Mouse (Mus musculus) lung, embryonic 15.5 days (tissue): ENCODE data around the gene Uts2b. TPM values are rescaled to one million over a fixed set of nuclear protein-coding genes. Genes with fewer than 3 reads are reported as not detected.
"Not testable (repeated sequence)": the region's sequence is repeated elsewhere in the genome, so short reads cannot be mapped to it uniquely, and the experiment has no call there.

Experiments used
- ATAC-seq: fragments of 200-750 bp; cut with Nextera tagmentation; 2 replicates; pipeline ENCODE4 v1.8.0; 2017; ENCODE audit warnings: moderate number of reproducible peaks, borderline replicate concordance; ENCODE audit not compliant: low FRiP score, low TSS enrichment; ENCODE audit errors: extremely low read depth
- H3K27ac ChIP-seq: fragments of 300-500 bp; sonication (generic); 2 replicates; pipeline ENCODE4 v1.5.1; 2015; ENCODE audit warnings: moderate library complexity, mild to moderate bottlenecking, inconsistent platforms
- H3K27me3 ChIP-seq: fragments of 300-500 bp; sonication (generic); 2 replicates; pipeline ENCODE4 v1.6.1; 2015; ENCODE audit warnings: inconsistent platforms
- H3K36me3 ChIP-seq: fragments of 300-500 bp; sonication (generic); 2 replicates; pipeline ENCODE4 v1.6.1; 2015; ENCODE audit warnings: inconsistent platforms
- H3K4me1 ChIP-seq: fragments of 300-500 bp; sonication (generic); 2 replicates; pipeline ENCODE4 v1.6.1; 2015; ENCODE audit warnings: inconsistent platforms
- H3K4me2 ChIP-seq: fragments of 300-500 bp; sonication (generic); 2 replicates; pipeline ENCODE4 v1.6.1; 2015; ENCODE audit warnings: inconsistent platforms, mild to moderate bottlenecking, moderate library complexity
- H3K4me3 ChIP-seq: fragments of 300-500 bp; sonication (generic); 2 replicates; pipeline ENCODE4 v1.5.1; 2015; ENCODE audit warnings: mild to moderate bottlenecking, inconsistent platforms
- H3K9ac ChIP-seq: fragments of 300-500 bp; sonication (generic); 2 replicates; pipeline ENCODE4 v1.6.1; 2015; ENCODE audit warnings: inconsistent platforms
- H3K9me3 ChIP-seq: fragments of 300-500 bp; sonication (generic); 2 replicates; pipeline ENCODE4 v1.6.1; 2016; ENCODE audit warnings: inconsistent platforms
- WGBS: fragments of 180-500 bp; shearing (Covaris S2); methylation state at CpG from one replicate; pipeline ENCODE4 v1.1.7; 2015; 5-methylcytosine and 5-hydroxymethylcytosine counted together
- polyA plus RNA-seq: library from polyadenylated mRNA; unstranded; fragments of >200 nt; fragmentation: Nextera tagmentation; extraction: Ambion mirVana; gene quantifications from 2 replicates; pipeline ENCODE4 v1.2.1, GENCODE M21; 2015

Gene Uts2b
- polyA plus RNA-seq, 1 experiment from 2014 or later = 0.49 TPM

GRCm38 (mm10) chr16:27360059-27360458 lies 10.0 kb downstream of the Uts2b start:
- 88% methylated on average over 1 of the region's 1 CpGs for WGBS
- H3K36me3 ChIP-seq = no peaks in the 10 kb centered on the region
- H3K27me3 ChIP-seq = no peaks in the 10 kb centered on the region
- H3K4me2 ChIP-seq = no peak overlapping the region
- H3K9me3 ChIP-seq = no peaks in the 10 kb centered on the region
- H3K9ac ChIP-seq = no peak overlapping the region
- no peaks in the 10 kb centered on the region for H3K4me1 ChIP-seq
- no peak overlapping the region for H3K4me3 ChIP-seq
- ATAC-seq = no peak
- H3K27ac ChIP-seq = no peak overlapping the region

GRCm38 (mm10) chr16:27354464-27354863 lies 15.6 kb downstream of the Uts2b start:
- H3K4me1 ChIP-seq = no peaks in the 10 kb centered on the region

GRCm38 (mm10) chr16:27349878-27350532 lies 20.0 kb downstream of the Uts2b start:
- Histone ChIP-seq H3K4me3 (no peak overlapping the region), H3K27me3 (no peaks in the 10 kb centered on the region), H3K9me3 (no peaks in the 10 kb centered on the region), H3K9ac (no peak overlapping the region), H3K4me2 (no peak overlapping the region), H3K36me3 (no peaks in the 10 kb centered on the region), H3K27ac (no peak overlapping the region), H3K4me1 (no peaks in the 10 kb centered on the region)
- WGBS = 87% methylated on average over 7 of the region's 7 CpGs
- ATAC-seq = no peak

More at GRCm38 (mm10) chr16:27354464-27354863, 15.6 kb downstream of the Uts2b start:
- no peaks in the 10 kb centered on the region for H3K27me3 ChIP-seq
- H3K9me3 ChIP-seq = no peaks in the 10 kb centered on the region
- no peak for ATAC-seq
- 73% methylated on average over 2 of the region's 2 CpGs for WGBS
- no peak overlapping the region for H3K4me3 ChIP-seq
- no peak overlapping the region for H3K27ac ChIP-seq
- H3K4me2 ChIP-seq = no peak overlapping the region
- no peak overlapping the region for H3K9ac ChIP-seq
- no peaks in the 10 kb centered on the region for H3K36me3 ChIP-seq

GRCm38 (mm10) chr16:27349235-27349634 lies 20.8 kb downstream of the Uts2b start:
- Histone ChIP-seq H3K9ac (no peak overlapping the region), H3K27ac (no peak overlapping the region), H3K9me3 (no peaks in the 10 kb centered on the region), H3K4me3 (no peak overlapping the region), H3K4me1 (no peaks in the 10 kb centered on the region), H3K27me3 (no peaks in the 10 kb centered on the region), H3K36me3 (no peaks in the 10 kb centered on the region), H3K4me2 (no peak overlapping the region)
- 89% methylated on average over 2 of the region's 2 CpGs for WGBS
- ATAC-seq = no peak

- Histone ChIP-seq H3K4me1 (no peaks in the 10 kb centered on the region), H3K36me3 (no peaks in the 10 kb centered on the region), H3K4me3 (no peak overlapping the region), H3K9me3 (no peaks in the 10 kb centered on the region), H3K9ac (no peak overlapping the region), H3K27ac (no peak overlapping the region), H3K4me2 (no peak overlapping the region), H3K27me3 (no peaks in the 10 kb centered on the region)
- WGBS = 58% methylated on average over 1 of the region's 1 CpGs
- ATAC-seq = no peak
These were observed 21.7 kb downstream of the Uts2b start for GRCm38 (mm10) chr16:27348359-27348758.

GRCm38 (mm10) chr16:27347521-27347920 lies 22.5 kb downstream of the Uts2b start:
- 62% methylated on average over 3 of the region's 3 CpGs for WGBS
- no peak overlapping the region for H3K4me2 ChIP-seq
- no peak overlapping the region for H3K4me3 ChIP-seq
- no peaks in the 10 kb centered on the region for H3K9me3 ChIP-seq
- H3K27ac ChIP-seq = no peak overlapping the region
- ATAC-seq = no peak
- H3K4me1 ChIP-seq = no peaks in the 10 kb centered on the region
- H3K36me3 ChIP-seq = no peaks in the 10 kb centered on the region
- H3K27me3 ChIP-seq = no peaks in the 10 kb centered on the region
- H3K9ac ChIP-seq = no peak overlapping the region

GRCm38 (mm10) chr16:27326463-27326862 lies 43.6 kb downstream of the Uts2b start:
- H3K4me1 ChIP-seq = no peaks in the 10 kb centered on the region
- no peak overlapping the region for H3K4me3 ChIP-seq
- H3K36me3 ChIP-seq = no peaks in the 10 kb centered on the region
- H3K9ac ChIP-seq = no peak overlapping the region
- 86% methylated on average over 2 of the region's 2 CpGs for WGBS
- no peak overlapping the region for H3K4me2 ChIP-seq
- H3K27ac ChIP-seq = no peak overlapping the region
- no peaks in the 10 kb centered on the region for H3K9me3 ChIP-seq
- no peaks in the 10 kb centered on the region for H3K27me3 ChIP-seq
- no peak for ATAC-seq

GRCm38 (mm10) chr16:27322047-27322446 lies 48.0 kb downstream of the Uts2b start:
- no peak for ATAC-seq
- no peaks in the 10 kb centered on the region for H3K36me3 ChIP-seq
- H3K4me1 ChIP-seq = no peaks in the 10 kb centered on the region
- H3K27ac ChIP-seq = no peak overlapping the region
- no peak overlapping the region for H3K9ac ChIP-seq
- no peak overlapping the region for H3K4me3 ChIP-seq
- H3K9me3 ChIP-seq = no peaks in the 10 kb centered on the region
- H3K27me3 ChIP-seq = no peaks in the 10 kb centered on the region
- H3K4me2 ChIP-seq = no peak overlapping the region

GRCm38 (mm10) chr16:27319099-27319498 lies 50.9 kb downstream of the Uts2b start:
- 59% methylated on average over 1 of the region's 1 CpGs for WGBS
- Histone ChIP-seq H3K27ac (no peak overlapping the region), H3K9me3 (no peaks in the 10 kb centered on the region), H3K27me3 (no peaks in the 10 kb centered on the region), H3K4me2 (no peak overlapping the region), H3K4me1 (no peaks in the 10 kb centered on the region), H3K4me3 (no peak overlapping the region), H3K36me3 (no peaks in the 10 kb centered on the region), H3K9ac (no peak overlapping the region)
- ATAC-seq = no peak

GRCm38 (mm10) chr16:27307189-27307588 lies 62.9 kb downstream of the Uts2b start, which contains the start of gene Ostn:
Gene Ostn (plus strand): TSS chr16:27307489.
- ATAC-seq, H3K4me2 ChIP-seq, H3K4me3 ChIP-seq, H3K36me3 ChIP-seq, H3K9me3 ChIP-seq, H3K27me3 ChIP-seq, H3K4me1 ChIP-seq, H3K27ac ChIP-seq, H3K9ac ChIP-seq: not testable (repeated sequence)
- WGBS = 56% methylated on average over 4 of the region's 4 CpGs

Other genes starting within 250 kb of the Uts2b start
- gene Ostn, start 62.8 kb downstream of the Uts2b start, polyA plus RNA-seq = not detected in 2 replicates
- gene Ccdc50, start 18.6 kb upstream of the Uts2b start, polyA plus RNA-seq = 40.0 and 42.2 TPM in 2 replicates